Mouse (Mus musculus) retina, postnatal 1 day (tissue): ENCODE data around the gene Mpi.

Source experiments
- DNase-seq: peaks from one replicate; pipeline ENCODE4 v3.0.0-alpha.2; 2012

The Mpi gene

GRCm38 (mm10) chr9:57522114-57522860 is 30.3 kb downstream of the Mpi start:
- no peak for DNase-seq

GRCm38 (mm10) chr9:57521056-57521911 is 31.3 kb downstream of the Mpi start, which contains the start of gene Cox5a:
Gene Cox5a (plus strand): TSS chr9:57521274.
- peak; percentile 96 for DNase-seq

- no peak for DNase-seq
Observed at GRCm38 (mm10) chr9:57520375-57521055, 32.0 kb downstream of the Mpi start.

GRCm38 (mm10) chr9:57517113-57517512 is 35.5 kb downstream of the Mpi start:
- peak; percentile 87 for DNase-seq

DNA sequence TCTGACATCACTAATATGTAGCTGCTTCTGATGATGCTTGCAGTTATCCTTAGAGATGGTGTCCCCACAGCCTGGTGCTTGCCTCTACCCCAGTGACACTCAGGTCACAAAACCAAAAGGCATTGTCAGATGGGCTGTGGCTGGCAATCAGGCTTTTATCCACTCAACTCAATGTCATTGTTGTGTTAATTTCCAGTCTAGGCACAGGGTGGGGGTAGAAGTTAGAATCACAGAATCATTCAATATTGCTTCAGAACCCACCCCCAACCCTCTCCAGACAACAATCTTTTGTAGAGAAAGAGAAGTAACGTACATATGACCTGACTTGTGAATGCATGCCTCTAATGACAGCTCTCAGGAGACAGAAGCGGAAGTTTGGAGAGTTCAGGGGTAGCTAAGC is 42.0 kb downstream of the Mpi start:
- no peak for DNase-seq

GRCm38 (mm10) chr9:57505700-57506099 is 46.9 kb downstream of the Mpi start:
- DNase-seq = peak; percentile 56

- DNase-seq = no peak
Observed at GRCm38 (mm10) chr9:57504891-57505290, 47.7 kb downstream of the Mpi start.

GRCm38 (mm10) chr9:57504381-57504700 is 48.2 kb downstream of the Mpi start:
- peak; percentile 79 for DNase-seq

- DNase-seq = peak; percentile 55
Observed at GRCm38 (mm10) chr9:57503622-57504380, 48.8 kb downstream of the Mpi start, which contains the start of gene Rpp25. Gene Rpp25 (plus strand): TSS chr9:57504026.

DNA sequence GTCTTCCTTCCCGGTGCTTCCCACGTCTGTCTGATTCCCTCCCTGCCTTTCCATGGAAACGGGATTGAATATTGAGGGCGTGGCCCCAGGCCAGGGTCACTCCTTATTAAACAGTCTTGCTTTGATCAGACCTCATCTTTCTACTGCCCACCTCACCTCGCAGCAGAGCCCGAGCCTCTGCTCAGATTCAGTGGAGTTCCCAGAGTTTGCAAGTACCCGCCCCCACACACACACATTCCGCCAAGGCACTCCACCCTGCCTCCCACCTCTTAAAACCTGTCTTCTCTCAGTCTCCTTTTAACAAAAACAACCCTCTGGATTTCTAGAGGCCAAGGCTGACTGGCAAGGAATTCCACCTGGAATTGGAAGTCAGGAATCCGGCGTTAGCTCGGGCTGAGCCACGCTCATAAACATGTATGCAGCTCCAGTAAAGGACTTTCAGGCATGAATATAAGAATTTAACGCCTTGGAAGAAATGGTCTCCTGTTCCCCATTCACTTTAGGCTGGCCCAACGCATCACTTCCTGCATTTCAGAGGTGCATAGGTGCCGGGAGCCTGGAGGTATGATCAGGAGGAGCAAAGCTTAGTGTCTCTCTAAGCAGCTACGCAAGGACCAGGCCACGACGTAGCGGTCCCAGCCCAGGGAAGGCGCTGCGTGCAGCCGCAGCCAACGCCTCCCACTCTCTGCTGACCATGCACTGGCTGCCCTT is 49.5 kb downstream of the Mpi start:
- DNase-seq = no peak

DNA sequence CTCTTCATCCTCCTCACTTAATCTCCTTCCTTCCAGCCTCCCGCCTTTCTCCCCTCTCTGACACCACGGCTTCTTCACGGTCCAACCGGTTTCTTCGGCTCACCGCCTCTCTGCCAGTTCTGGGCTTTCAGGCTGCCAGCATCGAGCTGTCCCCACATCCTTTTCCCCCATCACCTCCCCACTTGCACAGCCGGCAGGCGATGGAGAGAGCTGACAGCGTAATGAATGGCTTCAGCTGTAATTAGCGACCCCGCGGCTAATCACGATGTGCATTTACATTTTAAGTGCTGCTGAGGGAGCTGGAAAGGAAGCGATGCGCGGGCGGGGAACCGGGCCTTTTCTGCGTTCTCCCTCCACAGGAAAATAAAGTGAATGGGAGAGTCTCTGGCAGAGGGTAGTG is 50.7 kb downstream of the Mpi start:
- peak; percentile 81 for DNase-seq

GRCm38 (mm10) chr9:57501452-57501851 is 51.1 kb downstream of the Mpi start:
- no peak for DNase-seq

- no peak for DNase-seq
Observed at GRCm38 (mm10) chr9:57498536-57498935, 54.0 kb downstream of the Mpi start.

DNA sequence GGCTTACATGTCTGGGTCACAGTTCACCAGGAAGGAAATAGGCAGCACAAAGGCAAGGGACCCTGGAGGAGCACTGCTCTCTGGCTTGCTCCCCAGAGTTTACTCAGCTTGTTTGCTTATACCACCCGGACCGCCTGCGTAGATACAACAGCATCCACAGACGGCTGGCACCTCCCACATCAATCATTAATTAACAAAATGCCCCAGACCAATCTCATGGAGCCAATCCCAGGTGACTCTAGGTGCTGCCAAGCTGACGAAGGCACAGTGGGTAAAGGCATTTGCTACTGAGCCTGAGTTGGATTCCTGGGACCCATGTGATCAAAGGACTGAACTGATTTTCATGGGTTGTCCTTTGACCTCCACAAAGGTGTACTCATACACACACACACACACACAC is 55.3 kb downstream of the Mpi start:
- DNase-seq = no peak

- no peak for DNase-seq
Observed at GRCm38 (mm10) chr9:57494970-57495369, 57.6 kb downstream of the Mpi start.
